Mouse (Mus musculus): ENCODE data around the gene Pigp. TPM values are rescaled to one million over a fixed set of nuclear protein-coding genes. Genes with fewer than 3 reads are reported as not detected.

The Pigp gene
- total and polyA plus RNA-seq, 3 experiments: 63.8 to 163 (median 103) TPM

- TF ChIP-seq IRF4 (IDR thresholded peaks at IDR 0.05; ENCODE audit: low read depth, low read length) (no peak), CHD2 (IDR thresholded peaks at IDR 0.05; ENCODE audit: low read length) (peak; percentile 61), MXI1 (IDR thresholded peaks at IDR 0.05; ENCODE audit: low read depth, low read length) (no peak), POLR2AphosphoS2 (IDR thresholded peaks at IDR 0.05; ENCODE audit: low read depth, low read length) (no peak), KAT2A (IDR thresholded peaks at IDR 0.05; ENCODE audit: insufficient replicate concordance, low read length) (no peak), TCF12 (IDR thresholded peaks at IDR 0.05; ENCODE audit: low read depth, low read length) (peak; percentile 20; the same call in 1 of the 2 replicates), USF1 (IDR thresholded peaks at IDR 0.05; ENCODE audit: low read depth, low read length) (no peak)
- dilution Hi-C loops (cut with MboI; ENCODE audit: extremely low pct_ligation_motif_present, extremely low pct_unique_long_range_greater_than_20kb, low sequenced_read_pairs): no loop called here
- Histone ChIP-seq H3K4me2 (ENCODE audit: insufficient read depth, low read depth, poor library complexity, severe bottlenecking) (no peak overlapping the region; the same call in 1 of the 2 replicates), H3K4me1 (ENCODE audit: control insufficient read depth in 1 of 2, insufficient read depth in 2 of 2) (peaks cover 7 to 32% of the 10 kb centered on the region in 2 experiments), H3K27ac (ENCODE audit: insufficient read depth, low read depth) (0 out of 2 replicates have a peak overlapping the region, but pooled peaks have one; percentile 13), H3K4me3 (replicated peaks in 1 of 3; ENCODE audit: low read depth in 2 of 3, low read length in 2 of 3, poor library complexity in 1 of 3) (no peak overlapping the region), H3K36me3 (replicated peaks in 1 of 2; ENCODE audit: control insufficient read depth in 1 of 2, insufficient read depth in 1 of 2, low read length in 1 of 2) (peaks cover 0 to 8% of the 10 kb centered on the region in 2 experiments), H3K9ac (ENCODE audit: insufficient read depth, low read depth) (no peak overlapping the region), H3K27me3 (replicated peaks) (no peaks in the 10 kb centered on the region), H3K79me2 (replicated peaks; ENCODE audit: control insufficient read depth, extremely low read depth, insufficient read depth, poor library complexity, severe bottlenecking) (no peaks in the 10 kb centered on the region), H3K9me3 (replicated peaks; ENCODE audit: low read length) (no peaks in the 10 kb centered on the region)
- DNase-seq (ENCODE audit: extremely low read depth): peak; percentile 60
- in situ Hi-C loops (cut with MboI; ENCODE audit: low pct_ligation_motif_present, low pct_unique_long_range_greater_than_20kb, low sequenced_read_pairs): no loop called here
These were observed 40.3 kb downstream of the Pigp start for GRCm38 (mm10) chr16:94331233-94331885.

- peak; percentile 60 for DNase-seq (ENCODE audit: extremely low read depth)
- in situ Hi-C loops (cut with MboI; ENCODE audit: low pct_ligation_motif_present, low pct_unique_long_range_greater_than_20kb, low sequenced_read_pairs): no loop called here
- Histone ChIP-seq H3K79me2 (replicated peaks; ENCODE audit: control insufficient read depth, extremely low read depth, insufficient read depth, poor library complexity, severe bottlenecking) (no peaks in the 10 kb centered on the region), H3K9ac (ENCODE audit: insufficient read depth, low read depth) (peak overlapping the region; percentile 8; the same call in 1 of the 2 replicates), H3K9me3 (replicated peaks; ENCODE audit: low read length) (no peaks in the 10 kb centered on the region), H3K27ac (ENCODE audit: insufficient read depth, low read depth) (peak overlapping the region; percentile 3; the same call in 1 of the 2 replicates), H3K36me3 (replicated peaks in 1 of 2; ENCODE audit: control insufficient read depth in 1 of 2, insufficient read depth in 1 of 2, low read length in 1 of 2) (peaks cover 0 to 2% of the 10 kb centered on the region in 2 experiments), H3K4me2 (ENCODE audit: insufficient read depth, low read depth, poor library complexity, severe bottlenecking) (no peak overlapping the region), H3K4me1 (ENCODE audit: control insufficient read depth in 1 of 2, insufficient read depth in 2 of 2) (peaks cover 7 to 37% of the 10 kb centered on the region in 2 experiments), H3K27me3 (replicated peaks) (no peaks in the 10 kb centered on the region), H3K4me3 (replicated peaks in 1 of 3; ENCODE audit: low read depth in 2 of 3, low read length in 2 of 3, poor library complexity in 1 of 3) (no peak overlapping the region)
- dilution Hi-C loops (cut with MboI; ENCODE audit: extremely low pct_ligation_motif_present, extremely low pct_unique_long_range_greater_than_20kb, low sequenced_read_pairs): no loop called here
- TF ChIP-seq SIN3A (IDR thresholded peaks at IDR 0.05; ENCODE audit: low read length): no peak
- no peak for TF ChIP-seq ELF1 (IDR thresholded peaks at IDR 0.05; ENCODE audit: low read depth, low read length)
- TF ChIP-seq TBP (conservative IDR thresholded peaks at IDR 0.05; ENCODE audit: low read depth, low read length): no peak
- no peak for TF ChIP-seq ZMIZ1 (IDR thresholded peaks at IDR 0.05; ENCODE audit: low read depth, low read length)
- TF ChIP-seq IRF4 (IDR thresholded peaks at IDR 0.05; ENCODE audit: low read depth, low read length): no peak
- TF ChIP-seq NRF1 (IDR thresholded peaks at IDR 0.05; ENCODE audit: low read depth, low read length): no peak
- TF ChIP-seq KAT2A (IDR thresholded peaks at IDR 0.05; ENCODE audit: insufficient replicate concordance, low read length): no peak
- no peak for TF ChIP-seq UBTF (IDR thresholded peaks at IDR 0.05; ENCODE audit: low read depth, low read length)
- no peak for TF ChIP-seq SMC3 (IDR thresholded peaks at IDR 0.05; ENCODE audit: low read depth, low read length)
- no peak for TF ChIP-seq MAX (IDR thresholded peaks at IDR 0.05; ENCODE audit: low read length)
- TF ChIP-seq JUND (conservative IDR thresholded peaks at IDR 0.05; ENCODE audit: low read depth, low read length): no peak
- TF ChIP-seq GABPA (IDR thresholded peaks at IDR 0.05; ENCODE audit: insufficient replicate concordance, low read depth, low read length): no peak
- no peak for TF ChIP-seq MEF2A (IDR thresholded peaks at IDR 0.05; ENCODE audit: borderline replicate concordance, low read depth, low read length)
- no peak for TF ChIP-seq MYC (IDR thresholded peaks at IDR 0.05; ENCODE audit: low read depth, low read length)
- no peak for TF ChIP-seq PAX5 (IDR thresholded peaks at IDR 0.05; ENCODE audit: low read length)
- TF ChIP-seq CHD1 (IDR thresholded peaks at IDR 0.05; ENCODE audit: low read depth, low read length): no peak
- no peak for TF ChIP-seq TCF12 (IDR thresholded peaks at IDR 0.05; ENCODE audit: low read depth, low read length)
- no peak for TF ChIP-seq BHLHE40 (IDR thresholded peaks at IDR 0.05; ENCODE audit: low read depth, low read length)
These were observed 41.2 kb downstream of the Pigp start for GRCm38 (mm10) chr16:94330429-94330828.

All from CH12.LX (cell line).